Mouse (Mus musculus) stomach, embryonic 16.5 days (tissue): ENCODE measurements at regions not wholly inside any gene's neighbourhood (a gene's known extent, or its start where the extent isn't known, plus 50 kb on each side); places are given as distances from the start of the nearest gene placed in this dataset.

Experiments used
- ATAC-seq: fragments of 200-750 bp; cut with Nextera tagmentation; 2 replicates; pipeline ENCODE4 v1.8.0; 2017; ENCODE audit warnings: moderate number of reproducible peaks, moderate TSS enrichment; ENCODE audit not compliant: insufficient read depth, low FRiP score
- H3K27ac ChIP-seq: fragments of 300-500 bp; sonication (generic); 2 replicates; pipeline ENCODE4 v1.5.1; 2014; ENCODE audit warnings: low read length
- H3K27me3 ChIP-seq: fragments of 300-500 bp; sonication (generic); 2 replicates; pipeline ENCODE4 v1.6.1; 2014; ENCODE audit warnings: low read length, control low read depth, mixed read lengths; ENCODE audit not compliant: control insufficient read depth, insufficient read depth
- H3K36me3 ChIP-seq: fragments of 300-500 bp; sonication (generic); 2 replicates; pipeline ENCODE4 v1.6.1; 2014; ENCODE audit warnings: low read length; ENCODE audit not compliant: control insufficient read depth, insufficient read depth
- H3K4me1 ChIP-seq: fragments of 300-500 bp; sonication (generic); 2 replicates; pipeline ENCODE4 v1.6.1; 2014; ENCODE audit warnings: low read length, control low read depth, mixed read lengths; ENCODE audit not compliant: control insufficient read depth, insufficient read depth
- H3K4me2 ChIP-seq: fragments of 300-500 bp; sonication (generic); 2 replicates; pipeline ENCODE4 v1.6.1; 2014; ENCODE audit warnings: low read depth, low read length, mixed read lengths
- H3K4me3 ChIP-seq: fragments of 300-500 bp; sonication (generic); replicated peaks from 2 replicates; pipeline ENCODE4 v1.5.1; 2014; ENCODE audit warnings: mild to moderate bottlenecking, low read length
- H3K9ac ChIP-seq: fragments of 300-500 bp; sonication (generic); 2 replicates; pipeline ENCODE4 v1.6.1; 2014; ENCODE audit warnings: low read length
- H3K9me3 ChIP-seq: fragments of 300-500 bp; sonication (generic); replicated peaks from 2 replicates; pipeline ENCODE4 v1.6.1; 2016; ENCODE audit warnings: low read length, control low read depth; ENCODE audit not compliant: control insufficient read depth
- WGBS: fragments of 180-500 bp; shearing (Covaris S2); extraction: QIAGEN DNeasy Blood & Tissue Kit; methylation state at CpG from one replicate; pipeline ENCODE4 v1.1.7; 2014; 5-methylcytosine and 5-hydroxymethylcytosine counted together

- no peaks in the 10 kb centered on the region for H3K27me3 ChIP-seq
- no peaks in the 10 kb centered on the region for H3K4me1 ChIP-seq
- no peak for ATAC-seq
- no peak overlapping the region for H3K27ac ChIP-seq
- H3K9me3 ChIP-seq = no peaks in the 10 kb centered on the region
- H3K36me3 ChIP-seq = no peaks in the 10 kb centered on the region
- H3K4me2 ChIP-seq = no peak overlapping the region
- 82% methylated on average over 5 of the region's 5 CpGs for WGBS
- H3K4me3 ChIP-seq = no peak overlapping the region
- H3K9ac ChIP-seq = no peak overlapping the region
Observed at GRCm38 (mm10) chr4:140304960-140305359, 58.4 kb upstream of the Igsf21 start.

DNA sequence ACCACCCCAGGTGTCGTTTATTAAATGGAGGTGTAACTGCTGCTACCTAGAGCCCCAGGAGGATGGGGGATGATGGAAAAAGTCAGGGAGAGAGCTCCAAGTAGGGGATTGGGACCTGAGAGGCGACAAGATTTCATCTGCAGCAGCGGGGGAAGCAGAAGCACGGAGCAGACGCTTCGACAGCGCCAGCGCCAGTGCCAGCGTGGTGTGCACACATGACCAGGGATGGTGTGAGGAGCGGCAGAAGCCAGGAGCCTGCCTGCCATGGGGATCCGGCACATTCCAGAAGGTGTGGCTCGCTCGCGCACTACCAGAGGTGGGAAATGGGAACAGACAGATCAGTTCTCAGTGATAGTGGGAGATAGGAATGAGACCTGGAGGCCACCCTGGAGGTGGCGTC is 55.1 kb upstream of the Igsf21 start:
- no peaks in the 10 kb centered on the region for H3K4me1 ChIP-seq
- H3K4me3 ChIP-seq = no peak overlapping the region
- no peak overlapping the region for H3K4me2 ChIP-seq
- H3K36me3 ChIP-seq = no peaks in the 10 kb centered on the region
- H3K27me3 ChIP-seq = no peaks in the 10 kb centered on the region
- WGBS = 82% methylated on average over 15 of the region's 15 CpGs
- no peak overlapping the region for H3K9ac ChIP-seq
- no peak overlapping the region for H3K27ac ChIP-seq
- H3K9me3 ChIP-seq = no peaks in the 10 kb centered on the region
- no peak for ATAC-seq

GRCm38 (mm10) chr4:140297912-140298620 is 51.5 kb upstream of the Igsf21 start:
- Histone ChIP-seq H3K9me3 (no peaks in the 10 kb centered on the region), H3K4me3 (no peak overlapping the region), H3K27ac (no peak overlapping the region), H3K4me1 (no peaks in the 10 kb centered on the region), H3K27me3 (no peaks in the 10 kb centered on the region), H3K36me3 (no peaks in the 10 kb centered on the region), H3K9ac (no peak overlapping the region), H3K4me2 (no peak overlapping the region)
- ATAC-seq = no peak
- 76% methylated on average over 18 of the region's 18 CpGs for WGBS
